Mouse (Mus musculus) embryonic fibroblast, embryonic 13.5 days (primary cell): ENCODE measurements around the gene Atg4a-ps.

Experiments
- CTCF ChIP-seq: IDR thresholded peaks from 2 replicates; pipeline ENCODE4 v1.5.1; 2011; ENCODE audit warnings: mild to moderate bottlenecking, control low read depth, low read length, moderate library complexity, borderline replicate concordance; ENCODE audit not compliant: insufficient read depth
- POLR2A ChIP-seq: IDR thresholded peaks from 2 replicates; pipeline ENCODE4 v1.6.1; 2011; ENCODE audit warnings: low read depth, mild to moderate bottlenecking, control low read depth, low read length, moderate library complexity

DNA sequence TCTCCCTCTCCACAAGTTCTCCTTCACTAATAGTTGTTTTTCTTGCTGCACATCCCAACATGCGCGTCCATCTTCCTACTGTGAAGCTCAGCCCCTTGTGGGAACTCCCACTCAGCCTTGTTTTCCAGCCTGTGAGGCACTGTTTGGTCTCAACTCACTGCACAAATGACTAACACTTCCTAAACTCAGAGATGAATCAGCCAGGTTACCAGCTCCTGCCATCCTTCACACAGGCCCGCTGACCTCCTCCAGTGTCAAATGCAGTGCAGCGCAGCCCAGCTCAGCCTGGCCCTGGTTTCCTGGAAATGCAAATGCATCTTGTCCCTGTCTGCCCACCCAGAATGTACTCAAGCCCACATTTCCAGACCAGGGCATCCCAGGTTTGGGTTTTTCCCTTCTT, 36.6 kb upstream of the Atg4a-ps start:
- TF ChIP-seq CTCF (no peak), POLR2A (no peak)
